Mouse (Mus musculus): ENCODE results near the gene Rhod. TPM values are rescaled to one million over a fixed set of nuclear protein-coding genes. Genes with fewer than 3 reads are reported as not detected.

Gene Rhod
- 5.2 and 10.4 TPM in 2 replicates for polyA plus RNA-seq (2015; fragmentation: Nextera tagmentation; extraction: Ambion mirVana)

GRCm38 (mm10) chr19:4439161-4439801, at the start of gene Rhod:
Gene Rhod (minus strand): TSS chr19:4439432.

GRCm38 (mm10) chr19:4477345-4478189, 38.3 kb upstream of the Rhod start, which contains the start of gene Syt12:
Gene Syt12 (minus strand): TSS chr19:4477447.

GRCm38 (mm10) chr19:4397798-4398629, 41.2 kb downstream of the Rhod start, which contains the start of gene Kdm2a:
Gene Kdm2a (minus strand): TSS chr19:4398285.

Other genes starting within 250 kb of the Rhod start
- 1.2 and 1.6 TPM in 2 replicates for gene Tbc1d10c, start 248.1 kb downstream of the Rhod start, polyA plus RNA-seq (2015; fragmentation: Nextera tagmentation; extraction: Ambion mirVana)
- gene Ppp1ca, start 247.4 kb downstream of the Rhod start, polyA plus RNA-seq (2015; fragmentation: Nextera tagmentation; extraction: Ambion mirVana), result 572 and 576 TPM in 2 replicates
- gene Rad9a, start 237.8 kb downstream of the Rhod start, polyA plus RNA-seq (2015; fragmentation: Nextera tagmentation; extraction: Ambion mirVana), result 14.9 and 15.7 TPM in 2 replicates
- gene Clcf1, start 225.2 kb downstream of the Rhod start, polyA plus RNA-seq (2015; fragmentation: Nextera tagmentation; extraction: Ambion mirVana), result 1.2 and 1.3 TPM in 2 replicates
- gene AC109138.7, start 225.1 kb downstream of the Rhod start, polyA plus RNA-seq (2015; fragmentation: Nextera tagmentation; extraction: Ambion mirVana), result not detected in 2 replicates
- gene Pold4, start 207.5 kb downstream of the Rhod start, polyA plus RNA-seq (2015; fragmentation: Nextera tagmentation; extraction: Ambion mirVana), result 32.9 and 33.0 TPM in 2 replicates
- 18.8 and 24.1 TPM in 2 replicates for gene Ssh3, start 170.3 kb downstream of the Rhod start, polyA plus RNA-seq (2015; fragmentation: Nextera tagmentation; extraction: Ambion mirVana)
- gene Ankrd13d, start 156.3 kb downstream of the Rhod start, polyA plus RNA-seq (2015; fragmentation: Nextera tagmentation; extraction: Ambion mirVana), result 85.0 and 93.2 TPM in 2 replicates
- 37.0 and 46.2 TPM in 2 replicates for gene Grk2, start 133.2 kb downstream of the Rhod start, polyA plus RNA-seq (2015; fragmentation: Nextera tagmentation; extraction: Ambion mirVana)
- 21.2 and 22.8 TPM in 2 replicates for gene Kdm2a, start 41.1 kb downstream of the Rhod start, polyA plus RNA-seq (2015; fragmentation: Nextera tagmentation; extraction: Ambion mirVana)
- 16.4 and 16.9 TPM in 2 replicates for gene Syt12, start 38.0 kb upstream of the Rhod start, polyA plus RNA-seq (2015; fragmentation: Nextera tagmentation; extraction: Ambion mirVana)
- gene 2010003K11Rik, start 59.2 kb upstream of the Rhod start, polyA plus RNA-seq (2015; fragmentation: Nextera tagmentation; extraction: Ambion mirVana), result not detected in 2 replicates
- gene Pcx, start 71.0 kb upstream of the Rhod start, polyA plus RNA-seq (2015; fragmentation: Nextera tagmentation; extraction: Ambion mirVana), result 31.5 and 38.5 TPM in 2 replicates
- 16.6 and 20.1 TPM in 2 replicates for gene Lrfn4, start 176.2 kb upstream of the Rhod start, polyA plus RNA-seq (2015; fragmentation: Nextera tagmentation; extraction: Ambion mirVana)
- gene Rce1, start 186.2 kb upstream of the Rhod start, polyA plus RNA-seq (2015; fragmentation: Nextera tagmentation; extraction: Ambion mirVana), result 41.3 and 46.2 TPM in 2 replicates